8 mouse cellular contexts compared by ENCODE assay signal in the genomic region with DNA sequence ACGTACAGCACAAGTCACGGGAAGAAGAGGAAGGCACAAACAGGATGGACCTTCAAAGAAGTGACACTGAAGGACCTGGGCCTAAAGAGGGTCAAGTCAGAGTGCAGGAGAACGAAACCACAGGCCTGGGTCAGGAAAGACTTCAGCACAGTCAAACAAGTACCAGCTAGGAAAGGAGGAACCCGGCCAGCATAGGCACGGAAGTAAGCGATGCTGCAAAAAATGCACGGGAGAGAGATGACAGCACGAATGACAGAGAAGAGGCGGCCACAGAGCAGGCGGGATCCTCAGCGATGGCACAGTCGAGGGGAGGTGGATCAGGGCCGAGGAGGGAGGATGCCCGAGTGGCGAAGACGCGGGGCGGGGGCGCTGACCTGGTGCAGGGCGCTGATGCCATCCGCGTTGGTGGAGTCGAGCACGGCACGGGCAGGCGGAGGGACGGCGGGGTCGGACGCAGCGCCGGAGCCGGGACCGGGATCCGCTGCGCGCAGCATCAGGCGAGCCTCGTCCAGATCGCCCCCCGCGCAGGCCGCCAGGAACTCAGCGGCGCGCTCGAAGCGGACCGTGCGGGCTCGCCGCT. TPM values are rescaled to one million over a fixed set of nuclear protein-coding genes. Genes with fewer than 3 reads are reported as not detected.
DNase-seq lines count a peak whose midpoint lies in the region; ATAC-seq and TF ChIP-seq lines count a peak whose summit lies in the region.

No protein-coding gene starts in this region.

- no peak for TF ChIP-seq POLR2A in limb, embryonic 14.5 days (IDR thresholded peaks at IDR 0.05; ENCODE audit: borderline replicate concordance, extremely low read depth, insufficient read depth, insufficient read length)

- WGBS in intestine, postnatal 0 days, result under 1% methylated on average over 35 of the region's 52 CpGs
- WGBS in limb, embryonic 14.5 days, result 0% methylated on average over 12 of the region's 52 CpGs
- under 1% methylated on average over 47 of the region's 52 CpGs for WGBS in midbrain, embryonic 14.5 days

- H3K4me3 ChIP-seq in intestine, postnatal 0 days (ENCODE audit: low read depth, low read length), result peak overlapping the region; percentile 80
- peak overlapping the region; percentile 78 for H3K4me3 ChIP-seq in limb, embryonic 14.5 days (replicated peaks; ENCODE audit: low read length)
- H3K4me3 ChIP-seq in midbrain, embryonic 14.5 days (replicated peaks; ENCODE audit: low read depth, low read length), result peak overlapping the region; percentile 81

- peak overlapping the region; percentile 86 for H3K4me2 ChIP-seq in intestine, postnatal 0 days (replicated peaks; ENCODE audit: low read depth)
- H3K4me2 ChIP-seq in limb, embryonic 14.5 days (replicated peaks; ENCODE audit: low read depth, low read length, severe bottlenecking), result peak overlapping the region; percentile 73
- H3K4me2 ChIP-seq in midbrain, embryonic 14.5 days (ENCODE audit: low read length), result peak overlapping the region; percentile 93

- 0 out of 2 replicates have a peak, but pooled peaks cover 6% of the 10 kb centered on the region for H3K4me1 ChIP-seq in intestine, postnatal 0 days (replicated peaks; ENCODE audit: control insufficient read depth, insufficient read depth, low read length)
- peaks cover 29% of the 10 kb centered on the region for H3K4me1 ChIP-seq in limb, embryonic 14.5 days (ENCODE audit: control insufficient read depth, insufficient read depth, low read length)
- peaks cover 34% of the 10 kb centered on the region for H3K4me1 ChIP-seq in midbrain, embryonic 14.5 days (ENCODE audit: control insufficient read depth, insufficient read depth, low read length)

- no peak for TF ChIP-seq CTCF in intestine, postnatal 0 days (IDR thresholded peaks at IDR 0.05; ENCODE audit: low read depth)

- H3K9ac ChIP-seq in intestine, postnatal 0 days (ENCODE audit: low read depth, low read length), result peak overlapping the region; percentile 73
- peak overlapping the region; percentile 91 for H3K9ac ChIP-seq in limb, embryonic 14.5 days (ENCODE audit: low read depth, low read length, severe bottlenecking)
- H3K9ac ChIP-seq in midbrain, embryonic 14.5 days (replicated peaks; ENCODE audit: low read length), result peak overlapping the region; percentile 96

- DNase-seq in embryo, embryonic 10 days (ENCODE audit: low spot score), result peak; percentile 38
- DNase-seq in embryo, embryonic 9.5 days (ENCODE audit: extremely low spot score), result no peak
- peak; percentile 63 to 73 for DNase-seq in cerebellum, adult 18-20 months
- peak; percentile 34 to 48 for DNase-seq in frontal cortex, adult 2 months (ENCODE audit: extremely low spot score in 1 of 2, low spot score in 1 of 2)
- no peak for DNase-seq in limb, embryonic 14.5 days (ENCODE audit: low spot score)
- no peak for DNase-seq in midbrain, embryonic 14.5 days
- DNase-seq in spleen, postnatal 36 days (ENCODE audit: low spot score in 2 of 2), result peak; percentile 36 to 46

- no peaks in the 10 kb centered on the region for H3K9me3 ChIP-seq in intestine, postnatal 0 days (ENCODE audit: control insufficient read depth)
- no peaks in the 10 kb centered on the region for H3K9me3 ChIP-seq in limb, embryonic 14.5 days (ENCODE audit: control insufficient read depth, low read length)
- no peaks in the 10 kb centered on the region for H3K9me3 ChIP-seq in midbrain, embryonic 14.5 days (ENCODE audit: control insufficient read depth, low read length)

- peak; percentile 37 for ATAC-seq in intestine, postnatal 0 days
- ATAC-seq in limb, embryonic 14.5 days (ENCODE audit: low FRiP score, low read depth), result peak; percentile 14
- ATAC-seq in midbrain, embryonic 14.5 days (ENCODE audit: low FRiP score, low TSS enrichment), result peak; percentile 51

- peak overlapping the region; percentile 70 for H3K27ac ChIP-seq in intestine, postnatal 0 days (ENCODE audit: low read depth, low read length)
- peak overlapping the region; percentile 88 for H3K27ac ChIP-seq in limb, embryonic 14.5 days (replicated peaks; ENCODE audit: low read depth, low read length)
- peak overlapping the region; percentile 91 for H3K27ac ChIP-seq in midbrain, embryonic 14.5 days (replicated peaks; ENCODE audit: low read depth, low read length)

- H3K36me3 ChIP-seq in intestine, postnatal 0 days (ENCODE audit: control insufficient read depth, insufficient read depth), result peaks cover 12% of the 10 kb centered on the region
- H3K36me3 ChIP-seq in limb, embryonic 14.5 days (ENCODE audit: control insufficient read depth, insufficient read depth, low read length), result peaks cover 15% of the 10 kb centered on the region
- peaks cover 14% of the 10 kb centered on the region for H3K36me3 ChIP-seq in midbrain, embryonic 14.5 days (ENCODE audit: control insufficient read depth, insufficient read depth, low read length)

- H3K27me3 ChIP-seq in intestine, postnatal 0 days (replicated peaks; ENCODE audit: control insufficient read depth, insufficient read depth, low read length), result no peaks in the 10 kb centered on the region
- H3K27me3 ChIP-seq in limb, embryonic 14.5 days (ENCODE audit: control insufficient read depth, insufficient read depth, low read length), result no peaks in the 10 kb centered on the region
- no peaks in the 10 kb centered on the region for H3K27me3 ChIP-seq in midbrain, embryonic 14.5 days (ENCODE audit: control insufficient read depth, insufficient read depth, low read length)

RNA-seq across cellular contexts. Expression of a gene that starts 0.5 kb away (rescaled TPM):
- polyA plus RNA-seq in frontal cortex, adult 2 months (2012; rRNA removed), result 102 and 135 TPM in 2 replicates
- 33.6 and 33.9 TPM in 2 replicates for polyA plus RNA-seq in intestine, postnatal 0 days (2015; fragmentation: Nextera tagmentation; extraction: Ambion mirVana)
- polyA plus RNA-seq in limb, embryonic 14.5 days (2012; rRNA removed), result 89.6 and 103 TPM in 2 replicates
- 59.1 and 68.6 TPM in 2 replicates for polyA plus RNA-seq in limb, embryonic 14.5 days (2014; fragmentation: Nextera tagmentation; extraction: Ambion mirVana)
- polyA plus RNA-seq in midbrain, embryonic 14.5 days (2014; fragmentation: Nextera tagmentation; extraction: Ambion mirVana), result 46.2 and 50.7 TPM in 2 replicates

RNA-seq across cellular contexts. Expression of a gene that starts 15.2 kb away (rescaled TPM):
- polyA plus RNA-seq in frontal cortex, adult 2 months (2012; rRNA removed), result 10.7 and 12.6 TPM in 2 replicates
- 20.1 and 24.3 TPM in 2 replicates for polyA plus RNA-seq in intestine, postnatal 0 days (2015; fragmentation: Nextera tagmentation; extraction: Ambion mirVana)
- 99.8 and 238 TPM in 2 replicates for polyA plus RNA-seq in limb, embryonic 14.5 days (2012; rRNA removed)
- polyA plus RNA-seq in limb, embryonic 14.5 days (2014; fragmentation: Nextera tagmentation; extraction: Ambion mirVana), result 241 and 300 TPM in 2 replicates
- polyA plus RNA-seq in midbrain, embryonic 14.5 days (2014; fragmentation: Nextera tagmentation; extraction: Ambion mirVana), result 2.6 and 2.7 TPM in 2 replicates

RNA-seq across cellular contexts. Expression of a gene that starts 23.0 kb away (rescaled TPM):
- 8.3 and 12.1 TPM in 2 replicates for polyA plus RNA-seq in frontal cortex, adult 2 months (2012; rRNA removed)
- 1.1 TPM in 2 replicates for polyA plus RNA-seq in intestine, postnatal 0 days (2015; fragmentation: Nextera tagmentation; extraction: Ambion mirVana)
- 10.6 and 11.1 TPM in 2 replicates for polyA plus RNA-seq in limb, embryonic 14.5 days (2012; rRNA removed)
- polyA plus RNA-seq in limb, embryonic 14.5 days (2014; fragmentation: Nextera tagmentation; extraction: Ambion mirVana), result 2.8 and 2.9 TPM in 2 replicates
- 1.5 and 2.0 TPM in 2 replicates for polyA plus RNA-seq in midbrain, embryonic 14.5 days (2014; fragmentation: Nextera tagmentation; extraction: Ambion mirVana)

RNA-seq across cellular contexts. Expression of a gene that starts 31.3 kb away (rescaled TPM):
- 1.4 and 1.6 TPM in 2 replicates for polyA plus RNA-seq in frontal cortex, adult 2 months (2012; rRNA removed)
- 0.33 and 0.54 TPM in 2 replicates for polyA plus RNA-seq in intestine, postnatal 0 days (2015; fragmentation: Nextera tagmentation; extraction: Ambion mirVana)
- polyA plus RNA-seq in limb, embryonic 14.5 days (2012; rRNA removed), result 8.3 and 9.5 TPM in 2 replicates
- polyA plus RNA-seq in limb, embryonic 14.5 days (2014; fragmentation: Nextera tagmentation; extraction: Ambion mirVana), result 0.61 and 1.1 TPM in 2 replicates
- polyA plus RNA-seq in midbrain, embryonic 14.5 days (2014; fragmentation: Nextera tagmentation; extraction: Ambion mirVana), result 0.58 and 1.4 TPM in 2 replicates

RNA-seq across cellular contexts. Expression of a gene that starts 40.5 kb away (rescaled TPM):
- polyA plus RNA-seq in frontal cortex, adult 2 months (2012; rRNA removed), result 8.2 and 27.7 TPM in 2 replicates
- 1.1 and 1.7 TPM in 2 replicates for polyA plus RNA-seq in intestine, postnatal 0 days (2015; fragmentation: Nextera tagmentation; extraction: Ambion mirVana)
- polyA plus RNA-seq in limb, embryonic 14.5 days (2012; rRNA removed), result 6.9 and 10.0 TPM in 2 replicates
- polyA plus RNA-seq in limb, embryonic 14.5 days (2014; fragmentation: Nextera tagmentation; extraction: Ambion mirVana), result 1.9 and 6.5 TPM in 2 replicates
- polyA plus RNA-seq in midbrain, embryonic 14.5 days (2014; fragmentation: Nextera tagmentation; extraction: Ambion mirVana), result 6.9 and 9.1 TPM in 2 replicates

Comparison
In these comparisons a context has a peak if more than half of its experiments do, and no peak if none do; other contexts are left out.
1. DNase-seq: peak in embryo, embryonic 10 days (single experiment), cerebellum, adult 18-20 months (2 of 2), frontal cortex, adult 2 months (2 of 2) and spleen, postnatal 36 days (2 of 2); none in embryo, embryonic 9.5 days (single experiment), limb, embryonic 14.5 days (single experiment) and midbrain, embryonic 14.5 days (single experiment).
2. Peak in every context shown above with its lines, with median percentiles within 50 percentile points of each other: ATAC-seq, H3K27ac ChIP-seq, H3K4me2 ChIP-seq, H3K4me3 ChIP-seq and H3K9ac ChIP-seq.